Mouse (Mus musculus): ENCODE measurements around the gene Zfp941. TPM values are rescaled to one million over a fixed set of nuclear protein-coding genes. Genes with fewer than 3 reads are reported as not detected.
A peak's percentile ranks its signal among the peaks of the same experiment; 100 is the strongest.

The Zfp941 gene
- polyA plus RNA-seq, 1 experiment = not detected

- under 1% methylated on average over 49 of the region's 50 CpGs for WGBS
- TF ChIP-seq CTCF (IDR thresholded peaks at IDR 0.05; ENCODE audit: extremely low read depth, insufficient read length, insufficient replicate concordance, low read depth, low read length) (0 out of 2 replicates have a peak, but pooled peaks have one; percentile 1), POLR2A (IDR thresholded peaks at IDR 0.05; ENCODE audit: low read depth, low read length) (peak; percentile 44; the same call in 1 of the 2 replicates)
These were observed 35.0 kb upstream of the Zfp941 start, which contains the start of gene Ric8a for GRCm38 (mm10) chr7:140856785-140857549. Gene Ric8a (plus strand): TSS chr7:140856957.

GRCm38 (mm10) chr7:140855860-140856784, 34.1 kb upstream of the Zfp941 start, which contains the start of gene Gm45785:
Gene Gm45785 (minus strand): TSS chr7:140856331.
- H3K36me3 ChIP-seq (ENCODE audit: control insufficient read depth, insufficient read depth, low read length) = peaks cover 49% of the 10 kb centered on the region
- WGBS = under 1% methylated on average over 51 of the region's 51 CpGs
- H3K4me3 ChIP-seq (ENCODE audit: low read depth, low read length) = peak within 1 kb of the TSS; percentile 82
- TF ChIP-seq CTCF (IDR thresholded peaks at IDR 0.05; ENCODE audit: extremely low read depth, insufficient read length, insufficient replicate concordance, low read depth, low read length) = no peak
- TF ChIP-seq POLR2A (IDR thresholded peaks at IDR 0.05; ENCODE audit: low read depth, low read length) = 0 out of 2 replicates have a peak, but pooled peaks have one; percentile 54
- peak within 1 kb of the TSS; percentile 90 for H3K27ac ChIP-seq (ENCODE audit: insufficient read depth, low read depth, low read length)
- no peaks in the 10 kb centered on the region for H3K27me3 ChIP-seq (ENCODE audit: control insufficient read depth, insufficient read depth, low read length)
- H3K4me1 ChIP-seq (ENCODE audit: control insufficient read depth, insufficient read depth, insufficient read length, low read length) = peaks cover 13% of the 10 kb centered on the region

More at GRCm38 (mm10) chr7:140856785-140857549, 35.0 kb upstream of the Zfp941 start, which contains the start of gene Ric8a:
- peaks cover 13% of the 10 kb centered on the region for H3K4me1 ChIP-seq (ENCODE audit: control insufficient read depth, insufficient read depth, insufficient read length, low read length)
- H3K36me3 ChIP-seq (ENCODE audit: control insufficient read depth, insufficient read depth, low read length) = peaks cover 56% of the 10 kb centered on the region
- H3K27me3 ChIP-seq (ENCODE audit: control insufficient read depth, insufficient read depth, low read length) = no peaks in the 10 kb centered on the region
- H3K4me3 ChIP-seq (ENCODE audit: low read depth, low read length) = peak within 1 kb of the TSS; percentile 82
- peak within 1 kb of the TSS; percentile 90 for H3K27ac ChIP-seq (ENCODE audit: insufficient read depth, low read depth, low read length)

- no peak overlapping the region for H3K27ac ChIP-seq (ENCODE audit: insufficient read depth, low read depth, low read length)
- H3K4me3 ChIP-seq (ENCODE audit: low read depth, low read length) = peak overlapping the region; percentile 82
These were observed 33.2 kb upstream of the Zfp941 start for GRCm38 (mm10) chr7:140855181-140855580.

GRCm38 (mm10) chr7:140854483-140854882, 32.5 kb upstream of the Zfp941 start:
- peaks cover 35% of the 10 kb centered on the region for H3K36me3 ChIP-seq (ENCODE audit: control insufficient read depth, insufficient read depth, low read length)
- H3K4me1 ChIP-seq (ENCODE audit: control insufficient read depth, insufficient read depth, insufficient read length, low read length) = peaks cover 13% of the 10 kb centered on the region
- H3K4me3 ChIP-seq (ENCODE audit: low read depth, low read length) = no peak overlapping the region
- WGBS = 89% methylated on average over 18 of the region's 18 CpGs
- no peaks in the 10 kb centered on the region for H3K27me3 ChIP-seq (ENCODE audit: control insufficient read depth, insufficient read depth, low read length)
- no peak overlapping the region for H3K27ac ChIP-seq (ENCODE audit: insufficient read depth, low read depth, low read length)
- TF ChIP-seq POLR2A (IDR thresholded peaks at IDR 0.05; ENCODE audit: low read depth, low read length) = no peak
- TF ChIP-seq CTCF (IDR thresholded peaks at IDR 0.05; ENCODE audit: extremely low read depth, insufficient read length, insufficient replicate concordance, low read depth, low read length) = no peak

More at GRCm38 (mm10) chr7:140855181-140855580, 33.2 kb upstream of the Zfp941 start:
- H3K4me1 ChIP-seq (ENCODE audit: control insufficient read depth, insufficient read depth, insufficient read length, low read length) = peaks cover 13% of the 10 kb centered on the region
- 60% methylated on average over 9 of the region's 9 CpGs for WGBS
- H3K27me3 ChIP-seq (ENCODE audit: control insufficient read depth, insufficient read depth, low read length) = no peaks in the 10 kb centered on the region
- H3K36me3 ChIP-seq (ENCODE audit: control insufficient read depth, insufficient read depth, low read length) = peaks cover 41% of the 10 kb centered on the region
- TF ChIP-seq POLR2A (IDR thresholded peaks at IDR 0.05; ENCODE audit: low read depth, low read length) (no peak), CTCF (IDR thresholded peaks at IDR 0.05; ENCODE audit: extremely low read depth, insufficient read length, insufficient replicate concordance, low read depth, low read length) (no peak)

GRCm38 (mm10) chr7:140853386-140853785, 31.4 kb upstream of the Zfp941 start:
- WGBS = 77% methylated on average over 9 of the region's 9 CpGs
- Histone ChIP-seq H3K27me3 (ENCODE audit: control insufficient read depth, insufficient read depth, low read length) (no peaks in the 10 kb centered on the region), H3K36me3 (ENCODE audit: control insufficient read depth, insufficient read depth, low read length) (peaks cover 25% of the 10 kb centered on the region), H3K27ac (ENCODE audit: insufficient read depth, low read depth, low read length) (no peak overlapping the region), H3K4me3 (ENCODE audit: low read depth, low read length) (no peak overlapping the region), H3K4me1 (ENCODE audit: control insufficient read depth, insufficient read depth, insufficient read length, low read length) (peaks cover 9% of the 10 kb centered on the region)
- TF ChIP-seq POLR2A (IDR thresholded peaks at IDR 0.05; ENCODE audit: low read depth, low read length) (no peak), CTCF (IDR thresholded peaks at IDR 0.05; ENCODE audit: extremely low read depth, insufficient read length, insufficient replicate concordance, low read depth, low read length) (no peak)

- TF ChIP-seq POLR2A (IDR thresholded peaks at IDR 0.05; ENCODE audit: low read depth, low read length) = no peak
- TF ChIP-seq CTCF (IDR thresholded peaks at IDR 0.05; ENCODE audit: extremely low read depth, insufficient read length, insufficient replicate concordance, low read depth, low read length) = no peak
- WGBS = 91% methylated on average over 4 of the region's 4 CpGs
- Histone ChIP-seq H3K4me1 (ENCODE audit: control insufficient read depth, insufficient read depth, insufficient read length, low read length) (peaks cover 3% of the 10 kb centered on the region; the same call in 1 of the 2 replicates), H3K27ac (ENCODE audit: insufficient read depth, low read depth, low read length) (no peak overlapping the region), H3K36me3 (ENCODE audit: control insufficient read depth, insufficient read depth, low read length) (peaks cover 25% of the 10 kb centered on the region), H3K4me3 (ENCODE audit: low read depth, low read length) (no peak overlapping the region), H3K27me3 (ENCODE audit: control insufficient read depth, insufficient read depth, low read length) (no peaks in the 10 kb centered on the region)
These were observed 29.9 kb upstream of the Zfp941 start for GRCm38 (mm10) chr7:140851916-140852315.
